Mouse (Mus musculus) CH12.LX (cell line): ENCODE data around the gene Irak1bp1.

Experiments used
- CHD2 ChIP-seq: IDR thresholded peaks from 2 replicates; pipeline ENCODE4 v1.6.1; 2011; ENCODE audit warnings: low read length, improper control_type of control experiment
- CTCF ChIP-seq, 2 experiments: IDR thresholded peaks in 1 of 2; conservative IDR thresholded peaks in 1 of 2; 2 replicates each; pipeline ENCODE4 v1.5.1; 2011 to 2012; ENCODE audit warnings: low read depth in 2 of 2, low read length in 2 of 2, improper control_type of control experiment in 1 of 2, inconsistent platforms in 1 of 2, mild to moderate bottlenecking in 1 of 2, moderate library complexity in 1 of 2
- ELF1 ChIP-seq: IDR thresholded peaks from 2 replicates; pipeline ENCODE4 v1.6.1; 2014; ENCODE audit warnings: low read depth, mild to moderate bottlenecking, inconsistent platforms, low read length, improper control_type of control experiment
- EP300 ChIP-seq: IDR thresholded peaks from 2 replicates; pipeline ENCODE4 v1.6.1; 2011; ENCODE audit warnings: low read length, improper control_type of control experiment
- HCFC1 ChIP-seq: IDR thresholded peaks from 2 replicates; pipeline ENCODE4 v1.6.1; 2012; ENCODE audit warnings: low read depth, mild to moderate bottlenecking, inconsistent platforms, low read length, improper control_type of control experiment
- KAT2A ChIP-seq: IDR thresholded peaks from 2 replicates; pipeline ENCODE4 v1.6.1; 2012; ENCODE audit warnings: low read length, improper control_type of control experiment, inconsistent platforms; ENCODE audit not compliant: insufficient replicate concordance
- MAX ChIP-seq: IDR thresholded peaks from 2 replicates; pipeline ENCODE4 v1.6.1; 2011; ENCODE audit warnings: low read length, improper control_type of control experiment
- MAZ ChIP-seq: IDR thresholded peaks from 2 replicates; pipeline ENCODE4 v1.6.1; 2012; ENCODE audit warnings: low read depth, mild to moderate bottlenecking, inconsistent platforms, low read length, improper control_type of control experiment, moderate library complexity
- MXI1 ChIP-seq: IDR thresholded peaks from 2 replicates; pipeline ENCODE4 v1.6.1; 2011; ENCODE audit warnings: mild to moderate bottlenecking, low read depth, low read length, improper control_type of control experiment
- NRF1 ChIP-seq: IDR thresholded peaks from 2 replicates; pipeline ENCODE4 v1.6.1; 2014; ENCODE audit warnings: low read depth, mild to moderate bottlenecking, inconsistent platforms, low read length, improper control_type of control experiment, moderate library complexity
- POLR2A ChIP-seq: IDR thresholded peaks from 2 replicates; pipeline ENCODE4 v1.6.1; 2011; ENCODE audit warnings: low read depth, mild to moderate bottlenecking, improper control_type of control experiment, low read length
- USF1 ChIP-seq: IDR thresholded peaks from 2 replicates; pipeline ENCODE4 v1.6.1; 2014; ENCODE audit warnings: low read depth, mild to moderate bottlenecking, inconsistent platforms, low read length, improper control_type of control experiment
- ZNF384 ChIP-seq: IDR thresholded peaks from 2 replicates; pipeline ENCODE4 v1.6.1; 2012; ENCODE audit warnings: low read depth, low read length, improper control_type of control experiment, inconsistent platforms

GRCm38 (mm10) chr9:82888645-82889044, 59.3 kb downstream of the Irak1bp1 start:
- no peak for TF ChIP-seq CTCF (conservative IDR thresholded peaks at IDR 0.05 in 1 of 2, IDR thresholded peaks at IDR 0.05 in 1 of 2; ENCODE audit: low read depth in 2 of 2, low read length in 2 of 2)
- TF ChIP-seq POLR2A: no peak
- TF ChIP-seq HCFC1: no peak
- TF ChIP-seq EP300: peak; percentile 65
- TF ChIP-seq MAX: no peak
- TF ChIP-seq USF1: no peak
- TF ChIP-seq NRF1: no peak
- no peak for TF ChIP-seq MAZ
- TF ChIP-seq ELF1: no peak
- no peak for TF ChIP-seq MXI1
- TF ChIP-seq KAT2A: no peak
- TF ChIP-seq ZNF384: no peak
- TF ChIP-seq CHD2: no peak
